Mouse (Mus musculus) liver, embryonic 14.5 days (tissue): ENCODE measurements around the gene Ccr6. TPM values are rescaled to one million over a fixed set of nuclear protein-coding genes. Genes with fewer than 3 reads are reported as not detected.

Source experiments
- ATAC-seq: fragments of 200-750 bp; cut with Nextera tagmentation; 2 replicates; pipeline ENCODE4 v1.8.0; 2017; ENCODE audit warnings: moderate number of reproducible peaks, mild to moderate bottlenecking, moderate library complexity; ENCODE audit not compliant: insufficient read depth
- DNase-seq, 3 experiments: peaks; one replicate each; pipeline ENCODE4 v3.0.0-alpha.2; 2012 to 2013; ENCODE audit warnings: low read depth in 3 of 3, low spot score in 3 of 3
- H3K27ac ChIP-seq: fragments of 300-500 bp; sonication (generic); 2 replicates; pipeline ENCODE4 v1.5.1; 2014; ENCODE audit warnings: moderate library complexity, mild to moderate bottlenecking, control low read depth, inconsistent platforms
- H3K27me3 ChIP-seq: fragments of 300-500 bp; sonication (generic); 2 replicates; pipeline ENCODE4 v1.6.1; 2014; ENCODE audit warnings: mild to moderate bottlenecking, low read length, moderate library complexity; ENCODE audit not compliant: control insufficient read depth, insufficient read depth
- H3K36me3 ChIP-seq: fragments of 300-500 bp; sonication (generic); replicated peaks from 2 replicates; pipeline ENCODE4 v1.6.1; 2014; ENCODE audit warnings: low read depth; ENCODE audit not compliant: control insufficient read depth, insufficient read depth
- H3K4me1 ChIP-seq, 2 experiments: fragments of 200-500 bp in 1 of 2; fragments of 300-500 bp in 1 of 2; sonication (generic) in 1 of 2; replicated peaks; 2 replicates each; pipeline ENCODE4 v1.6.1; 2012 to 2014; ENCODE audit warnings: antibody characterized with exemption in 1 of 2, inconsistent platforms in 1 of 2, low read length in 1 of 2; ENCODE audit not compliant: control insufficient read depth in 2 of 2, insufficient read depth in 2 of 2
- H3K4me2 ChIP-seq: fragments of 300-500 bp; sonication (generic); 2 replicates; pipeline ENCODE4 v1.6.1; 2014; ENCODE audit warnings: low read depth, mild to moderate bottlenecking, control low read depth, moderate library complexity
- H3K4me3 ChIP-seq, 2 experiments: fragments of 200-500 bp in 1 of 2; fragments of 300-500 bp in 1 of 2; sonication (generic) in 1 of 2; 2 replicates each; pipeline ENCODE4 v1.5.1; 2012 to 2014; ENCODE audit warnings: low read depth in 2 of 2, low read length in 2 of 2, mild to moderate bottlenecking in 2 of 2, control low read depth in 1 of 2, inconsistent platforms in 1 of 2, moderate library complexity in 1 of 2; ENCODE audit not compliant: insufficient read depth in 1 of 2
- H3K9ac ChIP-seq: fragments of 300-500 bp; sonication (generic); replicated peaks from 2 replicates; pipeline ENCODE4 v1.6.1; 2014; ENCODE audit warnings: mild to moderate bottlenecking, control low read depth, moderate library complexity
- H3K9me3 ChIP-seq: fragments of 300-500 bp; sonication (generic); 2 replicates; pipeline ENCODE4 v1.6.1; 2016; ENCODE audit warnings: low read length, mixed read lengths; ENCODE audit not compliant: control insufficient read depth
- CTCF ChIP-seq: IDR thresholded peaks from 2 replicates; pipeline ENCODE4 v1.5.1; 2016; ENCODE audit warnings: antibody characterized with exemption, low read depth, control low read depth
- EP300 ChIP-seq: IDR thresholded peaks from 2 replicates; pipeline ENCODE4 v1.6.1; 2016; ENCODE audit warnings: antibody characterized with exemption, low read depth
- WGBS: fragments of 180-500 bp; shearing (Covaris S2); extraction: QIAGEN DNeasy Blood & Tissue Kit; methylation state at CpG from one replicate; pipeline ENCODE4 v1.1.7; 2014; ENCODE audit not compliant: insufficient replicate concordance; 5-methylcytosine and 5-hydroxymethylcytosine counted together
- polyA plus RNA-seq, 2 experiments: library from polyadenylated mRNA; depleted of rRNA in 1 of 2; stranded (reverse) in 1 of 2; unstranded in 1 of 2; fragments of >200 nt; fragmentation: Nextera tagmentation in 1 of 2; extraction: Ambion mirVana in 1 of 2; gene quantifications; 2 replicates each; pipeline versions ENCODE4 v1.2.1 to v1.2.3; 2012 to 2014

Gene Ccr6
- polyA plus RNA-seq, 2 experiments: 0.04 TPM; not detected in 1

- Histone ChIP-seq H3K36me3 (no peaks in the 10 kb centered on the region), H3K27ac (no peak overlapping the region), H3K4me1 (no peaks in the 10 kb centered on the region), H3K4me2 (no peak overlapping the region), H3K9ac (no peak overlapping the region), H3K4me3 (no peak overlapping the region), H3K27me3 (no peaks in the 10 kb centered on the region), H3K9me3 (no peaks in the 10 kb centered on the region)
- DNase-seq (no peak), ATAC-seq (no peak)
- 58% methylated on average over 5 of the region's 5 CpGs for WGBS
- TF ChIP-seq EP300: no peak
- no peak for TF ChIP-seq CTCF
These were observed 67.8 kb downstream of the Ccr6 start for GRCm38 (mm10) chr17:8303671-8304070.

DNA sequence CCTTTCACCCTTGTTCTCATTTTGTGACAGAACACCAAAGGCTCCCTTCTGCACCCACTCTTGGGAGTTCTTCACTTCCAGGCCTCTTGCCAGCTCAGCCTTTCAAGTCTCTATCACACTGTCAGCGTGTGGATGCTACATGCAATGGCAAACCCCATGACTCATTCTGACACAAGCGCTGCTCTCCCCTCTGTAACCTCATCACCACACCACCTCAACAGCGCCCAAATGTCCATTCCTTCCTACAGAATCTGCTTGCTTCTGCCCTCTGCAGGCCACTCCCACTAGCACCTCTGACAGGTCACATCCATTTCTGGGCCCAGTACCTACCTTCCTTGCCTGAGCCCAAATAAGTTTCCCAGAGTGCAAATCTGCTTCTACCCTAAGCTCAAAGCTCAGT lies 70.0 kb downstream of the Ccr6 start:
- H3K4me3 ChIP-seq: no peak overlapping the region
- no peak overlapping the region for H3K9ac ChIP-seq
- H3K9me3 ChIP-seq: no peaks in the 10 kb centered on the region
- H3K36me3 ChIP-seq: no peaks in the 10 kb centered on the region
- TF ChIP-seq EP300 (no peak), CTCF (peak; percentile 55)
- H3K4me1 ChIP-seq: no peaks in the 10 kb centered on the region; a peak in 1 of 4 replicates
- H3K4me2 ChIP-seq: no peak overlapping the region
- DNase-seq (no peak), ATAC-seq (no peak)
- no peak overlapping the region for H3K27ac ChIP-seq
- H3K27me3 ChIP-seq: no peaks in the 10 kb centered on the region
- 43% methylated on average over 3 of the region's 3 CpGs for WGBS

Other genes with a start within 250 kb of the Ccr6 start
- 0.08 TPM in 1 of 2 replicates, not detected in the other for gene Gm49673, start 88.3 kb upstream of the Ccr6 start, polyA plus RNA-seq (2012; rRNA removed)
- gene Gm49673, start 88.3 kb upstream of the Ccr6 start, polyA plus RNA-seq (2014; fragmentation: Nextera tagmentation; extraction: Ambion mirVana): not detected in 2 replicates
- gene Rnaset2a, start 87.9 kb upstream of the Ccr6 start, polyA plus RNA-seq (2012; rRNA removed): 9.8 and 13.5 TPM in 2 replicates
- 14.9 and 16.2 TPM in 2 replicates for gene Rnaset2a, start 87.9 kb upstream of the Ccr6 start, polyA plus RNA-seq (2014; fragmentation: Nextera tagmentation; extraction: Ambion mirVana)
- 2.8 and 5.6 TPM in 2 replicates for gene Fgfr1op, start 70.5 kb upstream of the Ccr6 start, polyA plus RNA-seq (2012; rRNA removed)
- 10.5 and 11.8 TPM in 2 replicates for gene Fgfr1op, start 70.5 kb upstream of the Ccr6 start, polyA plus RNA-seq (2014; fragmentation: Nextera tagmentation; extraction: Ambion mirVana)
- 45.9 and 50.5 TPM in 2 replicates for gene Mpc1, start 46.9 kb downstream of the Ccr6 start, polyA plus RNA-seq (2012; rRNA removed)
- gene Mpc1, start 46.9 kb downstream of the Ccr6 start, polyA plus RNA-seq (2014; fragmentation: Nextera tagmentation; extraction: Ambion mirVana): 150 and 151 TPM in 2 replicates
- 39.5 and 46.9 TPM in 2 replicates for gene Sft2d1, start 75.1 kb downstream of the Ccr6 start, polyA plus RNA-seq (2012; rRNA removed)
- 51.7 and 51.9 TPM in 2 replicates for gene Sft2d1, start 75.1 kb downstream of the Ccr6 start, polyA plus RNA-seq (2014; fragmentation: Nextera tagmentation; extraction: Ambion mirVana)
- 0.03 and 0.06 TPM in 2 replicates for gene Prr18, start 101.4 kb downstream of the Ccr6 start, polyA plus RNA-seq (2012; rRNA removed)
- gene Prr18, start 101.4 kb downstream of the Ccr6 start, polyA plus RNA-seq (2014; fragmentation: Nextera tagmentation; extraction: Ambion mirVana): not detected in 2 replicates
- 0.04 and 0.09 TPM in 2 replicates for gene T2, start 119.9 kb downstream of the Ccr6 start, polyA plus RNA-seq (2012; rRNA removed)
- gene T2, start 119.9 kb downstream of the Ccr6 start, polyA plus RNA-seq (2014; fragmentation: Nextera tagmentation; extraction: Ambion mirVana): not detected in 2 replicates
- 0.03 TPM in 1 of 2 replicates, not detected in the other for gene T, start 198.4 kb downstream of the Ccr6 start, polyA plus RNA-seq (2012; rRNA removed)
- gene T, start 198.4 kb downstream of the Ccr6 start, polyA plus RNA-seq (2014; fragmentation: Nextera tagmentation; extraction: Ambion mirVana): not detected in 2 replicates